ENCODE assay signal across 7 mouse cellular contexts in the genomic region with DNA sequence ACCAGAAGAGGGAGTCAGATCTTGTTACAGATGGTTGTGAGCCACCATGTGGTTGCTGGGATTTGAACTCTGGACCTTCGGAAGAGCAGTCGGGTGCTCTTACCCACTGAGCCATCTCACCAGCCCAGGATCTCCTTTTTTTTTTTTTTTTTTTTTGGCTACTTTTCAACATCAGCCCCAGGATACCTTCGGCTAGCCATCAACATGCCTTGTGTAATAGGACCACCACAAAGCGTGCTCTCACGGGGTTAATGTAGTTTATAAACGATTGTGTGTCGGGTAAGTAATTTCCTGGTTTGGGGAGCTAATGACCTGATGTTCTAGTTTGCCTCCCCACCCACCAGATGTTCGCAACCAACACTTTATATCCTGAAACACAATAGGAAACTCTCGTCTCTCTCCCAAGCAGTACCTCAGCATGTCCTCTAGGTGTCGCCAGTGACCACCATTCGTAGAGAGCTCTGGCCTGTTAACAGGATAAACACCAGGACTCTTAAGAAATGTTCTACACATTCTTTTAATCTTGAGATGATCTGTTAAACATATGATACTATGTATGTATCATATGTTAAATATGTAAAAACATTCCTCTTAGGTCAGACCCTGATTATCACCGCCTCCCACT. TPM values are rescaled to one million over a fixed set of nuclear protein-coding genes. Genes with fewer than 3 reads are reported as not detected.
DNase-seq lines count a peak whose midpoint lies in the region; ATAC-seq and TF ChIP-seq lines count a peak whose summit lies in the region.

No protein-coding gene starts in this region.

- no peak overlapping the region for H3K4me2 ChIP-seq in kidney, embryonic 14.5 days (replicated peaks; ENCODE audit: low read depth, low read length)
- H3K4me2 ChIP-seq in liver, postnatal 0 days (ENCODE audit: low read depth, low read length), result no peak overlapping the region
- H3K4me2 ChIP-seq in neural tube, embryonic 15.5 days, result peak overlapping the region; percentile 20; the same call in 1 of the 2 replicates

- peak; percentile 89 for DNase-seq in adipocyte (ENCODE audit: low spot score)
- peak; percentile 60 for DNase-seq in embryo, embryonic 11 days
- DNase-seq in heart, adult 8-10 months (ENCODE audit: low spot score), result peak; percentile 58
- DNase-seq in liver, postnatal 0 days, result peak; percentile 71

- TF ChIP-seq CTCF in ES-Bruce4 (IDR thresholded peaks at IDR 0.05; ENCODE audit: low read depth, low read length), result peak; percentile 76
- TF ChIP-seq CTCF in liver, postnatal 0 days (IDR thresholded peaks at IDR 0.05; ENCODE audit: low read depth), result peak; percentile 95

- WGBS in kidney, embryonic 14.5 days, result 20% methylated on average over 12 of the region's 12 CpGs
- 19% methylated on average over 12 of the region's 12 CpGs for WGBS in liver, postnatal 0 days (ENCODE audit: insufficient replicate concordance)
- whole genome bisulfite sequencing in neural tube, embryonic 15.5 days, result 15% methylated on average over 12 of the region's 12 CpGs

- H3K4me1 ChIP-seq in ES-Bruce4 (ENCODE audit: control insufficient read depth, insufficient read depth, low read length), result no peaks in the 10 kb centered on the region
- H3K4me1 ChIP-seq in kidney, embryonic 14.5 days (ENCODE audit: control insufficient read depth, insufficient read depth, low read length), result no peaks in the 10 kb centered on the region; the same call in 1 of the 2 replicates
- H3K4me1 ChIP-seq in liver, postnatal 0 days (ENCODE audit: insufficient read depth), result no peaks in the 10 kb centered on the region
- H3K4me1 ChIP-seq in neural tube, embryonic 15.5 days, result peaks cover 11% of the 10 kb centered on the region

- TF ChIP-seq POLR2A in ES-Bruce4 (IDR thresholded peaks at IDR 0.05; ENCODE audit: insufficient read depth, low read length), result no peak

- H3K27ac ChIP-seq in ES-Bruce4 (ENCODE audit: insufficient read depth, low read length), result no peak overlapping the region
- no peak overlapping the region for H3K27ac ChIP-seq in kidney, embryonic 14.5 days (ENCODE audit: low read depth, low read length)
- no peak overlapping the region for H3K27ac ChIP-seq in liver, postnatal 0 days (ENCODE audit: low read depth)
- no peak overlapping the region for H3K27ac ChIP-seq in neural tube, embryonic 15.5 days (replicated peaks)

- ATAC-seq in kidney, embryonic 14.5 days (ENCODE audit: low FRiP score, low TSS enrichment), result peak; percentile 26
- ATAC-seq in liver, postnatal 0 days, result 0 out of 2 replicates have a peak, but pooled peaks have one; percentile 45
- peak; percentile 60; the same call in 1 of the 2 replicates for ATAC-seq in neural tube, embryonic 15.5 days (ENCODE audit: low FRiP score)

- no peaks in the 10 kb centered on the region for H3K36me3 ChIP-seq in ES-Bruce4 (ENCODE audit: control insufficient read depth, insufficient read depth, low read length, poor library complexity, severe bottlenecking)
- H3K36me3 ChIP-seq in kidney, embryonic 14.5 days (ENCODE audit: control insufficient read depth, insufficient read depth, low read length), result no peaks in the 10 kb centered on the region
- no peaks in the 10 kb centered on the region for H3K36me3 ChIP-seq in liver, postnatal 0 days (replicated peaks; ENCODE audit: insufficient read depth, low read length)
- H3K36me3 ChIP-seq in neural tube, embryonic 15.5 days, result no peaks in the 10 kb centered on the region

- no peaks in the 10 kb centered on the region; the same call in 1 of the 2 replicates for H3K9me3 ChIP-seq in ES-Bruce4 (replicated peaks; ENCODE audit: control insufficient read depth, insufficient read depth, low read length, poor library complexity, severe bottlenecking)
- no peaks in the 10 kb centered on the region for H3K9me3 ChIP-seq in kidney, embryonic 14.5 days (ENCODE audit: control insufficient read depth, low read length)
- H3K9me3 ChIP-seq in liver, postnatal 0 days (ENCODE audit: low read length), result no peaks in the 10 kb centered on the region
- no peaks in the 10 kb centered on the region for H3K9me3 ChIP-seq in neural tube, embryonic 15.5 days (replicated peaks)

- no peak overlapping the region for H3K9ac ChIP-seq in ES-Bruce4 (ENCODE audit: low read depth, poor library complexity, severe bottlenecking)
- H3K9ac ChIP-seq in kidney, embryonic 14.5 days (ENCODE audit: low read depth, low read length), result no peak overlapping the region
- no peak overlapping the region for H3K9ac ChIP-seq in liver, postnatal 0 days (replicated peaks)
- no peak overlapping the region for H3K9ac ChIP-seq in neural tube, embryonic 15.5 days (replicated peaks)

- H3K27me3 ChIP-seq in ES-Bruce4 (ENCODE audit: control insufficient read depth, insufficient read depth, low read length, poor library complexity, severe bottlenecking), result no peaks in the 10 kb centered on the region
- H3K27me3 ChIP-seq in kidney, embryonic 14.5 days (ENCODE audit: control insufficient read depth, insufficient read depth, low read length), result peaks cover 4% of the 10 kb centered on the region; the same call in 1 of the 2 replicates
- H3K27me3 ChIP-seq in liver, postnatal 0 days (ENCODE audit: insufficient read depth, low read length), result no peaks in the 10 kb centered on the region
- peaks cover 18% of the 10 kb centered on the region for H3K27me3 ChIP-seq in neural tube, embryonic 15.5 days (replicated peaks)

- no peak for TF ChIP-seq EP300 in ES-Bruce4 (IDR thresholded peaks at IDR 0.05; ENCODE audit: insufficient read depth, low read depth, low read length)
- no peak for TF ChIP-seq EP300 in liver, postnatal 0 days (IDR thresholded peaks at IDR 0.05; ENCODE audit: low read depth)

- no peak overlapping the region for H3K4me3 ChIP-seq in ES-Bruce4 (ENCODE audit: low read depth, low read length)
- no peak overlapping the region for H3K4me3 ChIP-seq in kidney, embryonic 14.5 days (ENCODE audit: low read length)
- H3K4me3 ChIP-seq in liver, postnatal 0 days (ENCODE audit: low read depth, low read length), result no peak overlapping the region
- H3K4me3 ChIP-seq in neural tube, embryonic 15.5 days (replicated peaks), result no peak overlapping the region

RNA-seq across cellular contexts. Expression of gene Nrbf2, which starts 29.8 kb away (rescaled TPM):
- 22.5 and 24.6 TPM in 2 replicates for polyA plus RNA-seq in ES-Bruce4 (2011; ENCODE audit: insufficient read depth, insufficient read length, low read depth, missing spikeins)
- total RNA-seq in heart, adult 8-10 months (2022), result 1 to 10 TPM; 6.8 to 9.4 (median 7.0) TPM
- 33.8 and 34.7 TPM in 2 replicates for polyA plus RNA-seq in kidney, embryonic 14.5 days (2014; fragmentation: Nextera tagmentation; extraction: Ambion mirVana)
- 17.5 and 20.2 TPM in 2 replicates for polyA plus RNA-seq in liver, postnatal 0 days (2015; fragmentation: Nextera tagmentation; extraction: Ambion mirVana)
- polyA plus RNA-seq in neural tube, embryonic 15.5 days (2015; fragmentation: Nextera tagmentation; extraction: Ambion mirVana), result 38.6 and 39.4 TPM in 2 replicates
